Mouse (Mus musculus) olfactory bulb, adult 2 months (tissue): Measurements from ENCODE around the gene Tor3a.

Experiments
- CTCF ChIP-seq: fragments of 200-500 bp; IDR thresholded peaks from 2 replicates; pipeline ENCODE4 v1.5.1; 2012; ENCODE audit warnings: low read depth, mild to moderate bottlenecking, low read length, moderate library complexity; ENCODE audit not compliant: insufficient read depth
- POLR2A ChIP-seq: fragments of 200-500 bp; IDR thresholded peaks from 2 replicates; pipeline ENCODE4 v1.6.1; 2012; ENCODE audit warnings: mild to moderate bottlenecking, low read depth, low read length, moderate library complexity; ENCODE audit not compliant: insufficient read depth

DNA sequence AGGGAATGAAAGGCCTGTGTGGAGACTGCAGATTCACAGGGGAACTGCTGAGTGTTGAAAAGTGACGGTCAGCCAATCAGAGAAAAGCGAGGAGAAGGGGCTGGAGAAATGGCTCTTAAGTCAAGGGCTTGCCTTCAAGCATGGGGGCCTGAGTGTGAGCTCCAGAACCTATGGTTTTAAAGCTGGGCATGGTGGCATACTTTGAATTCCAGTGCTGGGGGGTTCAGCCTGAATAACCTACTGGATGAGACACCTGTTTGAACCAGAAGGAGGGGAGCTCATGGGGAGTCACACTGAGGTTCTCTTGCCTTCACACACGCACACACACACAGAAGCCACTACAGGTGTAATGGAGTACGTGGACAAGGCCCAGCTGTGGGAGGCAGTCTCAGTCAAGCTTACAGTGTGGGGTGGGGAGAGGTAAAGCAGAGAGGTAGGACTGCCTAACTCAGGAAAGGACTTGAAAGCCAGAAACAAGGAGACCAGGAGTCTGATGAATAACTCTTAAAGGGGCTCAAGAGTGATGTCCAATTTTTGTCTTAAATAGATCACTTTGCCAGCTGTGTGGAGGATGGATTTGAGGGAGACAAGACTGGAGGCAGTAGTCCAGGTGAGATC, 53.8 kb downstream of the Tor3a start:
- TF ChIP-seq POLR2A (no peak), CTCF (no peak)
